Mouse (Mus musculus) heart, postnatal 4 days (tissue): Measurements from ENCODE around the gene Map3k10. TPM values are rescaled to one million over a fixed set of nuclear protein-coding genes. Genes with fewer than 3 reads are reported as not detected.
A peak's percentile ranks its signal among the peaks of the same experiment; 100 is the strongest.
"Not testable (repeated sequence)": the region's sequence is repeated elsewhere in the genome, so short reads cannot be mapped to it uniquely, and the experiment has no call there.

ENCODE experiments used
- DNase-seq: peaks from one replicate; pipeline ENCODE4 v3.0.0; 2021
- total RNA-seq, 2 experiments: library from RNA; stranded (reverse); gene quantifications; 2 replicates each; pipeline ENCODE4 v1.2.3; 2021

Map3k10 gene
- total RNA-seq, 2 experiments from 2014 or later: 16.7 TPM

- no peak for DNase-seq
Observed at GRCm38 (mm10) chr7:27654607-27655276, 19.7 kb downstream of the Map3k10 start.

- peak; percentile 75 for DNase-seq
Observed at GRCm38 (mm10) chr7:27653681-27654437, 20.5 kb downstream of the Map3k10 start, which contains the start of gene Ttc9b. Gene Ttc9b, plus strand, starts transcription at chr7:27653915.

- DNase-seq: peak; percentile 81
Observed at GRCm38 (mm10) chr7:27650949-27651348, 23.4 kb downstream of the Map3k10 start.

GRCm38 (mm10) chr7:27649723-27650122 is 24.7 kb downstream of the Map3k10 start:
- DNase-seq: no peak

GRCm38 (mm10) chr7:27647281-27648002 is 27.0 kb downstream of the Map3k10 start:
- DNase-seq: no peak

- DNase-seq: no peak
Observed at GRCm38 (mm10) chr7:27646516-27646915, 27.9 kb downstream of the Map3k10 start.

GRCm38 (mm10) chr7:27644471-27644870 is 29.9 kb downstream of the Map3k10 start:
- DNase-seq: no peak

GRCm38 (mm10) chr7:27635094-27635493 is 39.3 kb downstream of the Map3k10 start:
- DNase-seq: not testable (repeated sequence)

GRCm38 (mm10) chr7:27634691-27635090 is 39.7 kb downstream of the Map3k10 start:
- DNase-seq: no peak

GRCm38 (mm10) chr7:27633166-27633565 is 41.2 kb downstream of the Map3k10 start:
- no peak for DNase-seq

GRCm38 (mm10) chr7:27631439-27631838 is 43.0 kb downstream of the Map3k10 start:
- DNase-seq: no peak

GRCm38 (mm10) chr7:27628816-27629215 is 45.6 kb downstream of the Map3k10 start:
- not testable (repeated sequence) for DNase-seq

GRCm38 (mm10) chr7:27628190-27628589 is 46.2 kb downstream of the Map3k10 start:
- no peak for DNase-seq

GRCm38 (mm10) chr7:27627707-27628106 is 46.7 kb downstream of the Map3k10 start:
- no peak for DNase-seq

GRCm38 (mm10) chr7:27624967-27625366 is 49.4 kb downstream of the Map3k10 start:
- no peak for DNase-seq

- DNase-seq: no peak
Observed at GRCm38 (mm10) chr7:27622234-27622633, 52.2 kb downstream of the Map3k10 start.

GRCm38 (mm10) chr7:27621028-27621427 is 53.4 kb downstream of the Map3k10 start:
- DNase-seq: no peak

- DNase-seq: no peak
Observed at GRCm38 (mm10) chr7:27613751-27614499, 60.5 kb downstream of the Map3k10 start.

- peak; percentile 54 for DNase-seq
Observed at GRCm38 (mm10) chr7:27612940-27613339, 61.5 kb downstream of the Map3k10 start.

GRCm38 (mm10) chr7:27610871-27611270 is 63.5 kb downstream of the Map3k10 start:
- DNase-seq: no peak

GRCm38 (mm10) chr7:27610370-27610769 is 64.0 kb downstream of the Map3k10 start:
- DNase-seq: no peak

GRCm38 (mm10) chr7:27609688-27610087 is 64.7 kb downstream of the Map3k10 start:
- DNase-seq: no peak
